Mouse (Mus musculus): ENCODE results near the gene Gse1. TPM values are rescaled to one million over a fixed set of nuclear protein-coding genes. Genes with fewer than 3 reads are reported as not detected.

Gene Gse1
- polyA plus RNA-seq, 1 experiment from 2014 or later: 11.3 TPM

- 4% methylated on average over 25 of the region's 25 CpGs for WGBS
Observed at GRCm38 (mm10) chr8:120549321-120549921, 321.2 kb downstream of the Gse1 start.

DNA sequence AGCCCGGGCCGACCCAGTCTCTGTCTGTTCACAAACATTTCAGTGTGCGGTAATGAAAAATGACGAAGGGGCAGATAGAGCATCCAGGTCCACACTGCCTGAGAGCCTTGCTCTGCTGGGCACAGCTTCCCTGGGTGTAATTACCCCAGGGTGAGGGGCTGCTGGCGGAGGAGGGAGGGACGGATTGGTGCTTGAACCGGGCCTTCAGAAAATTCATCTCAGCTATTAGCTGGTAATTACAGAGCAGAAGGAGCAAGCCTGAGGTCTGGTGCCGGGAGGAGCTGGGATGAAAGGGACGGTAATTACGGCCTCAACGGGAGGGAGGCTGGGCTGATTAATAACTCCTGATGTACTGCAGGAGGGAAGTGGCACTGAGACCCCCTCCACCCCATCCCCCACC, 321.7 kb downstream of the Gse1 start:
- peak; percentile 25; the same call in 1 of the 2 replicates for ATAC-seq (ENCODE audit: low FRiP score, low TSS enrichment)
- peaks cover 12% of the 10 kb centered on the region for H3K36me3 ChIP-seq (ENCODE audit: control insufficient read depth, insufficient read depth, low read length)
- peak overlapping the region; percentile 28 for H3K4me2 ChIP-seq (replicated peaks; ENCODE audit: low read depth, low read length)
- H3K27me3 ChIP-seq (ENCODE audit: control insufficient read depth, insufficient read depth, low read length): no peaks in the 10 kb centered on the region
- H3K4me1 ChIP-seq (ENCODE audit: control insufficient read depth, insufficient read depth, low read length): peaks cover 76% of the 10 kb centered on the region
- WGBS: 9% methylated on average over 11 of the region's 11 CpGs
- H3K4me3 ChIP-seq (ENCODE audit: low read length): peak overlapping the region; percentile 7; the same call in 1 of the 2 replicates
- no peak overlapping the region for H3K9ac ChIP-seq (ENCODE audit: low read depth, low read length)
- H3K9me3 ChIP-seq (ENCODE audit: control insufficient read depth, low read length): no peaks in the 10 kb centered on the region
- peak overlapping the region; percentile 67; the same call in 1 of the 2 replicates for H3K27ac ChIP-seq (ENCODE audit: low read depth, low read length)

More at GRCm38 (mm10) chr8:120549321-120549921, 321.2 kb downstream of the Gse1 start:
- ATAC-seq (ENCODE audit: low FRiP score, low TSS enrichment): peak; percentile 66
- Histone ChIP-seq H3K36me3 (ENCODE audit: control insufficient read depth, insufficient read depth, low read length) (peaks cover 7% of the 10 kb centered on the region), H3K4me3 (ENCODE audit: low read length) (peak overlapping the region; percentile 7; the same call in 1 of the 2 replicates), H3K27me3 (ENCODE audit: control insufficient read depth, insufficient read depth, low read length) (no peaks in the 10 kb centered on the region), H3K4me2 (replicated peaks; ENCODE audit: low read depth, low read length) (peak overlapping the region; percentile 28), H3K9me3 (ENCODE audit: control insufficient read depth, low read length) (no peaks in the 10 kb centered on the region), H3K9ac (ENCODE audit: low read depth, low read length) (no peak overlapping the region), H3K4me1 (ENCODE audit: control insufficient read depth, insufficient read depth, low read length) (peaks cover 76% of the 10 kb centered on the region), H3K27ac (ENCODE audit: low read depth, low read length) (peak overlapping the region; percentile 67; the same call in 1 of the 2 replicates)

- 13% methylated on average over 12 of the region's 12 CpGs for WGBS
- H3K4me1 ChIP-seq (ENCODE audit: control insufficient read depth, insufficient read depth, low read length): peaks cover 74% of the 10 kb centered on the region
- no peak for ATAC-seq (ENCODE audit: low FRiP score, low TSS enrichment)
Observed at GRCm38 (mm10) chr8:120550430-120550829, 322.2 kb downstream of the Gse1 start.

DNA sequence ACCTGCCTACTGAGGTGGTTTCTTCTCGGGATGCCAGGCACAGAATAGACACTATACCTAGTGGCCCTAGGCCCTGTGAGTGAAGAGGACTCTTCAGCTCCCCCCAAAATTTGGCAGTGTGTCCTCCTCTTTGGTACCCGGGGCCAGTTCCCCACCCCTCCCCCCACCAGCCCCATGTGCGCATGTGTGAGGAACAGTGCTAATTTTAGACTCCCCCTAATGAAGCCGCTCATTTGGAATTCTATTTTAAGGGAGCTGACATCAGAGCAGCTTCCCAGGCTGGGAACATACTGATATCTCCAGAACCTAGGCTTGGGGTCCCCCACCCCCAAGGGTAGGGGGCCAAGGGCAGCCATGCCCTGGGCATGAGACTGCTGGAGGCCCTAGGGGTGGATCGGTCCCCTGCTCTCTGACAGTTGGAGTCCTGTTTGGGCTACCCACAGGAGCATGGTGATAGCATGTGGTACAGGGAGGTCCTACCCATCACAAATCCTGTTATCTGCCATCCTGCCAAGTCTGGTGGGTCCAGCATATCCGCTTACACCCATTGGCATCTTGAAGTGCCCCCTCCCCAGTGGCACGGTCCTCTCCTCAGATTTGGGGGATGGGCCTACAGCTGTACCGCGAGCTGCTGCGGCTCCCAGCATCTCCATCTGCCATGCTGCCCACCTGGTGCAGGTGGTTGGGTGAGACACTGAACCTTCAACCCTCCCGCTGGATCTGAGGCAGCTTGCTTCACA, 322.9 kb downstream of the Gse1 start:
- peaks cover 75% of the 10 kb centered on the region for H3K4me1 ChIP-seq (ENCODE audit: control insufficient read depth, insufficient read depth, low read length)
- WGBS: 83% methylated on average over 11 of the region's 11 CpGs

More at GRCm38 (mm10) chr8:120550430-120550829, 322.2 kb downstream of the Gse1 start:
- H3K27ac ChIP-seq (ENCODE audit: low read depth, low read length): peak overlapping the region; percentile 24; the same call in 1 of the 2 replicates
- H3K4me2 ChIP-seq (replicated peaks; ENCODE audit: low read depth, low read length): no peak overlapping the region
- no peaks in the 10 kb centered on the region for H3K27me3 ChIP-seq (ENCODE audit: control insufficient read depth, insufficient read depth, low read length)
- H3K9me3 ChIP-seq (ENCODE audit: control insufficient read depth, low read length): no peaks in the 10 kb centered on the region
- no peak overlapping the region for H3K4me3 ChIP-seq (ENCODE audit: low read length)
- peak overlapping the region; percentile 18; the same call in 1 of the 2 replicates for H3K9ac ChIP-seq (ENCODE audit: low read depth, low read length)
- peaks cover 14% of the 10 kb centered on the region for H3K36me3 ChIP-seq (ENCODE audit: control insufficient read depth, insufficient read depth, low read length)

GRCm38 (mm10) chr8:120551677-120551980, 323.4 kb downstream of the Gse1 start:
- whole genome bisulfite sequencing: 92% methylated on average over 3 of the region's 3 CpGs

More for the DNA sequence above, 322.9 kb downstream of the Gse1 start:
- peak overlapping the region; percentile 18; the same call in 1 of the 2 replicates for H3K9ac ChIP-seq (ENCODE audit: low read depth, low read length)
- H3K27ac ChIP-seq (ENCODE audit: low read depth, low read length): no peak overlapping the region
- H3K36me3 ChIP-seq (ENCODE audit: control insufficient read depth, insufficient read depth, low read length): peaks cover 14% of the 10 kb centered on the region
- H3K4me2 ChIP-seq (replicated peaks; ENCODE audit: low read depth, low read length): no peak overlapping the region
- no peaks in the 10 kb centered on the region for H3K9me3 ChIP-seq (ENCODE audit: control insufficient read depth, low read length)
- ATAC-seq (ENCODE audit: low FRiP score, low TSS enrichment): no peak
- H3K4me3 ChIP-seq (ENCODE audit: low read length): no peak overlapping the region
- H3K27me3 ChIP-seq (ENCODE audit: control insufficient read depth, insufficient read depth, low read length): no peaks in the 10 kb centered on the region

DNA sequence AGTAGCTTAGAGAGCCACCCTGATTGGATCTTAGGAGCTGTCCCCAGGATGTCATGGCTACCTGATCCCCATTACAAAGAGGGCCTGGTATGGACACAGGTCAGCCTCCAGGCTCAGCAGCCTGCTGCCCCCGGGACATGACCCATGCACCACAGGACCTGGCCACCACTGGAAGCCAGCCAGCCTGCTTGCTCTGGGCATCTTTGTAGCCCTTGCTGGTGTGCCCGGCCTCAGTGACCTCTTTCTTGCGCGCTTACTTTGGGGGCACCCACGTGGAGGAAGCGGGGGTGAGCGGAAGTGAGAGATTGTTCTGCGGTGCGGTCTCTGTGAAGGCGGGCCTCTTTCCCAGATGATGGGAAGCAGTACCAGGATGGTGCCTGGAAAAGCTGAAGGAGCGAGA, 324.3 kb downstream of the Gse1 start:
- H3K4me2 ChIP-seq (replicated peaks; ENCODE audit: low read depth, low read length): no peak overlapping the region
- H3K27me3 ChIP-seq (ENCODE audit: control insufficient read depth, insufficient read depth, low read length): no peaks in the 10 kb centered on the region
- H3K27ac ChIP-seq (ENCODE audit: low read depth, low read length): no peak overlapping the region
- no peak for ATAC-seq (ENCODE audit: low FRiP score, low TSS enrichment)
- peaks cover 14% of the 10 kb centered on the region for H3K36me3 ChIP-seq (ENCODE audit: control insufficient read depth, insufficient read depth, low read length)
- peaks cover 77% of the 10 kb centered on the region for H3K4me1 ChIP-seq (ENCODE audit: control insufficient read depth, insufficient read depth, low read length)
- H3K9me3 ChIP-seq (ENCODE audit: control insufficient read depth, low read length): no peaks in the 10 kb centered on the region
- no peak overlapping the region for H3K9ac ChIP-seq (ENCODE audit: low read depth, low read length)
- H3K4me3 ChIP-seq (ENCODE audit: low read length): no peak overlapping the region
- WGBS: 82% methylated on average over 11 of the region's 11 CpGs

More at GRCm38 (mm10) chr8:120551677-120551980, 323.4 kb downstream of the Gse1 start:
- H3K4me2 ChIP-seq (replicated peaks; ENCODE audit: low read depth, low read length): no peak overlapping the region
- ATAC-seq (ENCODE audit: low FRiP score, low TSS enrichment): no peak
- peaks cover 75% of the 10 kb centered on the region for H3K4me1 ChIP-seq (ENCODE audit: control insufficient read depth, insufficient read depth, low read length)
- H3K27ac ChIP-seq (ENCODE audit: low read depth, low read length): no peak overlapping the region
- no peaks in the 10 kb centered on the region for H3K27me3 ChIP-seq (ENCODE audit: control insufficient read depth, insufficient read depth, low read length)
- H3K36me3 ChIP-seq (ENCODE audit: control insufficient read depth, insufficient read depth, low read length): peaks cover 14% of the 10 kb centered on the region
- H3K9me3 ChIP-seq (ENCODE audit: control insufficient read depth, low read length): no peaks in the 10 kb centered on the region
- H3K4me3 ChIP-seq (ENCODE audit: low read length): no peak overlapping the region
- no peak overlapping the region for H3K9ac ChIP-seq (ENCODE audit: low read depth, low read length)

GRCm38 (mm10) chr8:120553441-120554123, 325.3 kb downstream of the Gse1 start:
- H3K9ac ChIP-seq (ENCODE audit: low read depth, low read length): no peak overlapping the region
- peaks cover 74% of the 10 kb centered on the region for H3K4me1 ChIP-seq (ENCODE audit: control insufficient read depth, insufficient read depth, low read length)
- H3K36me3 ChIP-seq (ENCODE audit: control insufficient read depth, insufficient read depth, low read length): peaks cover 15% of the 10 kb centered on the region
- ATAC-seq (ENCODE audit: low FRiP score, low TSS enrichment): no peak
- no peak overlapping the region for H3K27ac ChIP-seq (ENCODE audit: low read depth, low read length)
- 89% methylated on average over 24 of the region's 24 CpGs for WGBS
- no peaks in the 10 kb centered on the region for H3K9me3 ChIP-seq (ENCODE audit: control insufficient read depth, low read length)
- no peak overlapping the region for H3K4me2 ChIP-seq (replicated peaks; ENCODE audit: low read depth, low read length)
- H3K4me3 ChIP-seq (ENCODE audit: low read length): no peak overlapping the region
- no peaks in the 10 kb centered on the region for H3K27me3 ChIP-seq (ENCODE audit: control insufficient read depth, insufficient read depth, low read length)

- Histone ChIP-seq H3K9ac (ENCODE audit: low read depth, low read length) (no peak overlapping the region), H3K27ac (ENCODE audit: low read depth, low read length) (no peak overlapping the region), H3K36me3 (ENCODE audit: control insufficient read depth, insufficient read depth, low read length) (peaks cover 17% of the 10 kb centered on the region), H3K4me2 (replicated peaks; ENCODE audit: low read depth, low read length) (no peak overlapping the region), H3K27me3 (ENCODE audit: control insufficient read depth, insufficient read depth, low read length) (no peaks in the 10 kb centered on the region), H3K4me1 (ENCODE audit: control insufficient read depth, insufficient read depth, low read length) (peaks cover 70% of the 10 kb centered on the region), H3K9me3 (ENCODE audit: control insufficient read depth, low read length) (no peaks in the 10 kb centered on the region), H3K4me3 (ENCODE audit: low read length) (no peak overlapping the region)
- WGBS: 90% methylated on average over 18 of the region's 18 CpGs
- ATAC-seq (ENCODE audit: low FRiP score, low TSS enrichment): no peak
Observed at GRCm38 (mm10) chr8:120554466-120555039, 326.3 kb downstream of the Gse1 start.

Measured in kidney, embryonic 14.5 days (tissue).